Mouse (Mus musculus) bone marrow macrophage, adult 2 months (primary cell): ENCODE measurements around the gene Dagla.

Experiments used
- CTCF ChIP-seq: IDR thresholded peaks from 2 replicates; pipeline ENCODE4 v1.5.1; 2012; ENCODE audit warnings: low read depth, mild to moderate bottlenecking, low read length, moderate library complexity
- POLR2A ChIP-seq: IDR thresholded peaks from 2 replicates; pipeline ENCODE4 v1.6.1; 2012; ENCODE audit warnings: mild to moderate bottlenecking, low read depth, low read length, borderline replicate concordance

DNA sequence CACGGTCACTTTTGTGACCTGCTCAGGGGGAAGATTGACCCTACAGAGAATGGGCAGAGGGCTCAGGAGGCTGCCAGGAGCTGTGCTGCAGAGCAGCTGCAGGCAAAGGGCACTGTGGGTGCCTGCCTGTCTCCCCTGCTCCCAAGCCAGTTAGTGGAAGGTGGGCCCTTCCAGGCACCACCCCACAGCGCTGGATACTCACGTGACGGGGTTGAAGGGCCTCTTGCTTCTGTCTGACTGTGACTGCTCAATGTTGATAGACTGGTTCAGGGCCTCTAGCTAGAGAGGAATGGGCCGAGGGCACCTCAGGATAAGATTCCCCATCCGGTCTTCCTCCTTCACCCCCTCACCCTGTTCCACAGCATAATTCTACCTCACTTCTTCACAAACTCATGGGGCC is 85.1 kb downstream of the Dagla start:
- TF ChIP-seq POLR2A (no peak), CTCF (no peak)
